Mouse (Mus musculus) right cerebral cortex, postnatal 4 days (tissue): ENCODE measurements at regions not wholly inside any gene's neighbourhood (a gene's known extent, or its start where the extent isn't known, plus 50 kb on each side); places are given as distances from the start of the nearest gene placed in this dataset.
"Not testable (repeated sequence)": the region's sequence is repeated elsewhere in the genome, so short reads cannot be mapped to it uniquely, and the experiment has no call there.

Experiments
- DNase-seq: peaks from one replicate; pipeline ENCODE4 v3.0.0-alpha.2; 2022

DNA sequence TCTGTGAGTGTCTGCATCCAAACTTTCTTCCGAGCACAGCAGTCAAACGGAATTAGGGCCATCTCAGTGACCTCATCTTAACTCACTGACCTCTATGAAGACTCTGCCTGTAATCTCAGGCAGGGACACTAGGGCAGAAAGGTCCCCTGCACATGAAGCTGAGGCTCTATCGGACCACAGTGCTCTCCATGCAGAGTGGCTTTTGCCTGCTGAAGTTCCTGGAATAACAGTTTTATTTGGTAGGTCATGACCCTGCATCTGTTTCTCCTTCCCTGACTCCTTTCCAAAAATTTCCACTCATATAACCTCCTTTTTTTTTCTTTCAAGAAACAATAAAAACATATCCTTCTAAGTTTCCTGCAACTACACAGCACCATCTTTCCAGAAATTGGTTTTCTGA, 136.9 kb upstream of the Klf3 start:
- DNase-seq, result no peak

DNA sequence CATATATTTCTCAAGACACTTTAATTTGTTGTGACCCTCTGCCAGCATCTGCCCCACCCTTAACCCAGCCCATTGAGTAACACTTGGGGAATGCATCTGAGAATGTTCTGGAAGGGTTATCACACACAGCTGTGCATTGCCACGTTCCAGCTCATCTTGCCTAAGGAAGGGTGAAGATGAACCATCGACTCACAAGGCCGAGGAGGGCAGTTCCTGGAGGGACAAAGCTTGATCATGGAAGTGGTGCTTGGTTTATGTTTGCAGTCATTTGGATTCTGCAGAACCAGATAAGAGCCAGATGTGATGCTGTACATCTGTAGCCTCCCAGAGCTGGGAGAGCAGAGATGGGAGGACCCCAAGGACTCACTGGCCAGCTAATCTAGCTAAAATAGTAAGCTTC, 136.1 kb upstream of the Klf3 start:
- DNase-seq, result no peak

DNA sequence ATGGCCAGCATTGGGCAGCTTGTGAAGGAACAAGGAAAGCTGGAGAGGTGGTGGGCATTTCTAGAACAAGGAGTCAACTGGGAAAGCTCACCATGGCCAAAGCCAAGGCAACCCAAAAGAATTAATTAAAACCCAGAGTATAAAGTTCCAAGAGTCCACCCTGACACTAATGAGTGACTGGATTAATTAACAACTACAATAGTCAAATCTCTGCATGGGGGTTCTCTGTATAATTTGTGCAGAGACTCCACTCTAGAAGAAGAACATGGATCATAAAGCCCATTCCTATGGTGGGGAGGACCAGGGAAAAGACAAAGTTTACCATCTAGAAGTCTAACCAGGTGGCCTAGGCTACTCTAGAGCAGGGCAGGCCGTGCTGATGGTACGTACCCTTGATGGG, 129.3 kb upstream of the Klf3 start:
- DNase-seq, result no peak

DNA sequence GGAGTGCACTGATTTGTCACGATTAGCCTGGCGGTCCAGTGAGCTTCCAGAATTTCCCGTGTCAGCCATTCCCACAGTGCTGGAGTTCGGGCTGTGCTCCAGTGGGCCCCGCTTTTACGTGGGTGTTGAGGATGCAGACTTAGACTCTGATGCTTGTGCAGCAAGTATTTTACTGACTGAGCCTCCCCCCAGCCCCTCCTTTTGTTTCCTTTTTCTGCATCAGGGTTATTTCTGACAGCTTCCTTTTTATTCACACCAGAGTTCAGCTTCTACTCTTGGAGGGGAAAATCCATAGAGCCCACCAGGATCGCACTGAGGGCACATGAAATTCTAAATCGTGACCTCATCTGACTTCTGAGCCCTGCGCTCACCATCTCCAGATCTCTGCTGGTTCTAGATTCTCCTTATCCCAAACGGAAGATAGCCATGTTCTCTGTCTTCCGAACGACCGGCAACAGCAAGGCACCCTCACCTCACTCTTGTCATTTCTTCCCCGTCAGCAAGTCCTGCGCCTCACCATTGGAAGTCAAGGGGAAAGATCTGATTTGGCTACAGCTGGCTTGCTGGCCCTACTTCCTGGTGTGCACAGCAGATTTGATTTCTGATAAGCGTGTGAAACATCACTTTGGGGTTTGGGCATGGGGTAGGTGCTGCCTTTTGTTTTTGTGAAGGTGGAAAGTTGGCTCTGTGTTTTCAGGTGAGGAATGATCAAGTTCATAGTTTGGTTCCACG, 126.8 kb upstream of the Klf3 start:
- no peak for DNase-seq

DNA sequence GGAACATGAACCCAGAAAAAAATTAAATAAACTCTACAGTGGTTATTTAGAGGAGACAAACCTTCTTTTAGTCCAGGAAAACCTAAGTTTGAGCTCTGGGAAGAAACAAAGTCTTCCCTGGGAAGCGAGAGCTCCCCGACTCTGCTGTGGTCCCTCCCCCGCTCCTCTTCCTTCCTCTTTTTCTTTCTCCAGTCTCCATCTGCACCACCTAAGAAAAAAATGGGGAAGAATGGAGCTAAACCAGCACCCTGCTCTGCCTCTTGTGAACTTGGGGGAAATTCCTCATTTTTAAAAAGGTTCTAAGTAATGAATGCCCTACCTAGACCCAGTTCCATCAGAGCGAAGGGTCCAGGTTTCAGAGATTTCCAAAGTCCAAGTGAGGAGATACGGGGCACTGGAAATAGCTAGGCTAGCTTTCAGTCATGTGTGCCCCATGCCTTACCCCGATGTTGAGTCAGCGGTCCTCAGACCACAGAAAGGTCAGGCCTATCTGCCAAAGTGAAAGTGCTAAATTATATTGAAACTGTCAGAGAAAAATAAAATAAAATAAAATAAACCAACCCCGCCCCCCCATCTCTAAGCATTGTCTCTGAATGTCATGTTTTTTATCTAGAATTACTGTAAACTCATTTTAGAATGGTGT, 126.1 kb upstream of the Klf3 start:
- DNase-seq, result no peak

DNA sequence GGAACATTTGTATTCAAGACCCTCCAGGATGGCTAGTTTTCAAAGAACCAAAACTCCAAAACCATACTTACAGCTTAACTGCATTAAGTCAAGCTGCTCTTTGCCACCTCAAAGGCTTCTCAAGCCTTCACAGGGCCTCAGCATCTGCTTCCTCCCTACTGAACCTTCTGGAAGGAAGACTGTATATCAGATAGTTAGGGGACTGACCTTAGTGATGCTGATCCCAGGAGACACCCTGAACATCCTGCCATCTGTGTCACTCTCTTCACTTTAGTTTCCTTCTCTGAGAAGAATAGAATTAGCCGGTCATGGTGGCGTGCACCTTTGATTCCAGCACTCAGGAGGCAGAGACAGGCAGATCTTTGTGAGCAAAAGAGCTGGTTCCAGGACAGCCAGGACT, 124.5 kb upstream of the Klf3 start:
- DNase-seq, result no peak

DNA sequence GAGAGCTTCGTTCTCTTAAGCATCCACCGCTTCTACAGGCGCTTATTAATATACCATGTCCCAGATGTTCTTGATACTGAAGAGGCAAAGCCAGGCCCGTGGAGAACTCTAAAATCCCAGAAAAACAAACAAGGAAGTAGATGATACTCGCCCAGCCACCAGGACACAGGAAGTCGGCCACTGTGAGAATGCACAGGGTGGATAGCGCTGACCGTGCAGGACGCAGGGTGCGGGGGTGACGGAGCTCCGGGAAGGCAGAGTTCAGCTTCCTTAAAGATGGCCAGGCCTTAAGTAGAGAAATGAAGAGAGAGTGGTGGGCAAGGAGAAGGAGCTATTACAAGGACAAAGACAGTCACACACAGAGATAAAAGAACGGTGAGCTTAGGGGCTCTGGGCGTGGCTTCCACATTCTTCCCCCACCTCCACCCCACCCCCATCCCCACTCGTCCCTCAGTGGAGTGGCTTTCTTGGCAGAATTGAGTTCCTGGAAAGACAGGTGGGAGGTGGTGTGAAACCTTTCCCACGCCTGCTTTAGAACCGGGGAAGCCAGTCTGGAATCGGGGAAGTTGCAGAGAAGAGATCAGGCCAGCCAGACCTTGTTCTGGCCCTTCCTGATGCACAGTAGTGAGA, 123.1 kb upstream of the Klf3 start:
- no peak for DNase-seq

DNA sequence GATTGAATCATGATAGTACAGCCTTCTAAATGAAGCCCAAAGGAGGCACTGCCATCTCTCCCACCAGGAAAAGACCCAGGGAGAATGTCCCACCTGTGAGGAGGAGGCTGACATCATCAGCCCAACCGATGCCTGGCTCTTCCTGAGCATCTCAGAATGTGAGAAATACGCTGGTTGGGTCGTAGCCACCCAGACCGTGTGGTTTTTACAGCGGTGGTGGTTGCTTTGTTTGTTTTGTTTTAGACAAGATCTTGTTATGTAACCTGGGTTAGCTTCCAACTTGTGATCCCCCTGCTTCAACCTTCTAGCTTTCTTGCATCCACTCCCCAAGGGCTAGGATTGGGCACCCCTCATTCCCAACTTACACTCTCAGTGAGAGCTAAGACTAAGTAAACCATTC, 122.0 kb upstream of the Klf3 start:
- no peak for DNase-seq

DNA sequence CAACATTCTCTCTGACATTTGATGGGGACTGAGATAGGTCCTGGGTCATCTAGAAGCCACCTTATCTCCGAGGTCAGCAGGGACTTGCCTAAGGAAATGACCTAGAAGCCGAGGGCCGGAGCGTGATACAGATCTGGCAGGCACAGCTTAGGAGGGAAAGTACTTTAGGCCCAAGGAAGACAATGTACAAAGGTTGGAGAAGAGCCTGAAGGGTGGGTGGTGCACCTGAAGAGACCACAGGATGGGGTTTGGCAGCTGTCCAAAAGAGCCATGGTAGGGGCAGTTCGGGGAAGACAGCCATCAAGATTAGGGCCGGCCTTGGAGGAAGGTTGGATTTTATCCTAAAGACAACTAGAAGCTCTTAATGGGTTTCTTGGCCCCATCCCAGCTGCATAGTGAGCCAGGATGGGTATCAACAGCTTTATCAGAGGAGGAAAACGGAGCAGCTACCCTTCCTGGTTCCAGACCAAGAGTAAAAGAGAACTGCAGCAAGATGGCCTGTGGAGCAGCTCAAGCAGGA, 120.8 kb upstream of the Klf3 start:
- no peak for DNase-seq

DNA sequence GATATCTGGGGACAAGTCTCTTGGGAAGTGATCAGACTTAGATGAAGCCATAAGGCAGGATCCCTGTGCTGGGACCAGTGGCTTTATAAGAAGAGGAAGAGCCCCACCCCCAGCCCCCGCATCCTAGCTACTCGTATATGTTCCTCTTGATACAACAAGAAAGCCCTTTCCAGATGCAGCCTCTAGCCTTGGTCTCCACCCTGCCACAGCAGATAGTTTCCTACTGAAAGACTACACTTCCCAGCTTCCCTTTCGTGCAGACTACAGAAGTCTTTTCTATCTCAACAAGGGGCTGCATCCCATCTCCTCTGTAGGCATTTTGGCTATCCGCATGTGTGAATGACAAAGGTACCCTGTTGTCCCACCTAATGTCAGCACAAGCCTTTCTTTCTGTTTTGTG, 119.8 kb upstream of the Klf3 start:
- no peak for DNase-seq

DNA sequence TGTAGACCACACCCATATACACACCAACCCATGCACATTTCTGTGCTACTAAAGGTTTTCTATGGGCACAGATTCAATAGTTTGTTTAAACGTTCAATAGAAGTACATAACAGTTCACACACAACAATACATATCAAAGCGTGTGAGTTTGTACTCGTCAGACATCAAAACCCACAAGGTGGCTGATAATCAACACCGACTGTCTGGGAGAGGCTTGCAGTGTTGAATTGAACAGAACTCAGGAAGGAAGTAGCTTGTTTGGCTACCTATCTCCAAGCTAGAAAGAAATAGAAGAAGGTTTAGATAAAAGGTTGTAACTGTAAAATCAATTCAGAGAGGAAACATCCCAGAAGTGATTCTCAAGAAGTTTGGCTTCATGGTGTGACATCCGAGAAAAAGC, 118.9 kb upstream of the Klf3 start:
- no peak for DNase-seq

DNA sequence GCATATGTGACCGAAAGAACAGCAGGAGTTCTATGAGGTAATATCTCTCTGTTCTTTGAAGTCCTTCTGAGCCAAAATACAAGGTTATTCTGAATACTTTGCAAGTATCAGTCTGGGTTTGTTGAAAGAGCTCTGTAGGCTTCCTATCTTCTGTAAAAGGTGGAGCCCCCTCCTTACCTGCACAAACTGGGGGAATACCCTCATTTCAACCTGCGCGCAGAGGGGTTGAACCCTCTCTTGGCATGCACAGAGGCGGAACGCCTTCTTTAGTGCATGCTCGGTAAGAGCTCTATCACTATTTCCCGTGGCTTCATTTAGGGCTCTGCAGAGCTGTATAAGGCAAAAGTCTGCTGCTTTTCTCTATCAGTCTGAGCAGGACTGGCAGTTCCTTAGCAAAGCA, 113.0 kb upstream of the Klf3 start:
- DNase-seq, result no peak

DNA sequence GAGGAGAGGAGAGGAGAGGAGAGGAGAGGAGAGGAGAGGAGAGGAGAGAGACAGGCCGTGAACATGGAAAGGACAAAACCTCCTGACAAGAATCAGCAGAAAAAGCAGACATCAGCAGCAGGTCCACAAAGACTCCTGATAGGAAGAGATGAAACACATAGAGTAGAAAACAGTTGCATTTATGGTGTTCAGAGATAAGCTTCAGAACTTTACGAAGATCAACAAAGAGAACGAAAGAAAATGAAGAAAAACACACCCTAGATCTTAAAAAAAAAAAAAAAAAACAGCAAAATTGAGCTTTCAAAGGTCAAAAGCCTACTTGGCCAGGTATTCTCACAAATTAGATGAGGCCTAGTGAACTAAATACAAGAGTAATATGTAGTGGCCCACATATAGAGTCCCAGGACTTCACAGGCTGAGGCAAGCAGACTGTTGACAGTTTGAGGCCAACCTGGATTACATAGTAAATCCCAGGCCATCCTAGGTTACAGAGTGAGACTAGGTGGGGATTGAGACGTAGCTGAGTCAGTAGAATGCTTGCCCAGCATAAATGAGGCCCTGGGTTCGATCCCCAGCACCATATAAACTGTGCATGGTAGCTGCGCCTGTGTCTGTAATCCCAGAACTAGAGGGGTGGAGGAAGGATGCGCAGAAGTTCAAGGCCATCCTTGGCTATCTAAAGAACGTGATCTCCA, 111.6 kb upstream of the Klf3 start:
- no peak for DNase-seq

DNA sequence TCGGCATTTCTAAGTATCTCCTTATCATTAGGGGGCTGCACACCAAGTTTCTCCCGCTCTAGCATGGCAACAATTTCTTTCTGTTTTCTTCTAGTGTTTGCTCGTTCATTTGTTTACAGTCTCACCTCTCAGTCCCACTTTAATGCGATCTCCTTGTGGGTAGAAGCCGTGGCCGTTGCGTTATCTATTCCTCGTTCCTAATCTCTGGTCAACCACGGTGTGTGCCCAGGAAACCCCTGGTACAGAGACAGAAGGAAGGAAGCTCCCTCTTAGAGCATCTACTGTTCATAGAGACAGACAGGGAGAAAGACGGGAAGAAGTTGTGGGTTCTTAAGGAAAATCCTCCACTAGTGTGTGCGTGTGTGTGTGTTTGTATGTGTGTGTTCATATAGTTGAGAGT, 110.9 kb upstream of the Klf3 start:
- no peak for DNase-seq

DNA sequence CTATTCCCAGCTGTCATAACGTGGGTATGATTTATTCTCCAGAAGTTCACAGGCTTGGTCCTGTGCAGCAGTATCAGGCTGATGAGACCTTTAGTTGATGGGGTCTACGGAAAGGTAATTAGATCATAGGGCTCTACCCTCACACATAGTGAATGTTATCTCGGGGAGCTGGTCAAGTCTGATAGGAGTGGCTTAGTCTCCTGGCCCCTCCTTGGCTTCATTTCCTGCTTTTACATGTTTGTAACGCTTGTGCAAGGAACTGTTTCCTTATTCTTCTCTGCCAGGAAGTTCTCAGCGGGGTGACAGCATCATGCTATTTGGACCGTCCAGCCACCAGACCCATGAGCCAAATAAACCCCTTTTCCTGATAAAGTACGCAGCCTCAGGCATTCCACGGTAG, 109.6 kb upstream of the Klf3 start:
- no peak for DNase-seq

DNA sequence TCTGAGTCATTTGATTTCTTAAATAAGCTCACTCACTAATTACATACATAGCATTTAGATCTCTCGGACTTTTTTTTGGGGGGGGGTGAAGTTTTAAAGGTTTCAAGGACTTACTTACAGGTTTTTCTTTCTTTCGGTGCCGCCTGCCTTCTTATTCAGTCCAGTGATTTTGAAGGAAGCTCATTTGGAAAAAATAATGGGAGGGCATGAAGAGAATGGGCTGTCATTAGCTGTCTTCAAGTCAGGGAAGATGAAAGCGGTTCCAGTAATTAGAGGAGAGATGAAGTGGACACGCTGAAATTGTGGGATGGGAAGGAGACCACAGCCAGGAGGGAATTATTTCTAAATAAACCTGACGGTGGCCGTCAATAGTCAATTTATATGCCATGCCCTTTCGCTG, 108.6 kb upstream of the Klf3 start:
- no peak for DNase-seq

DNA sequence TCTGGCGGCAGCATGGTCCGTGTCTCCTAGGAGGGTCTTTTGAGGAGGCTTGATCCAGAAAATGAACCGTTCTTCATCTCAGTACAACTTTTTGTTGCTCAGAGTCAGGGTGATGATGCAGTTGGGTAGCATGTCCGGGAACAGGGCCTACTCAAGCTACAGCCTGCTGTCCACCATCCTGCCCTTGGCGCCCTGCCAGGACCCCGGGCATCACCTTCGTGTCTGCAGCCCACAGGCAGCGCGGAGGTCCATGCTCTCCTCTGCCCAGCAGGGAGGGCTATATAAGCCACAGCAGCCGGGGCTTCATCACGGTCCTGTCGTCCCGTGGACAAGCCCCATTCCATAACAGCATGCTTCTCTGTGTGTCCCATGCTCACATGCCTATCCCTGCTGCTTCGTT, 107.1 kb upstream of the Klf3 start:
- DNase-seq, result no peak

DNA sequence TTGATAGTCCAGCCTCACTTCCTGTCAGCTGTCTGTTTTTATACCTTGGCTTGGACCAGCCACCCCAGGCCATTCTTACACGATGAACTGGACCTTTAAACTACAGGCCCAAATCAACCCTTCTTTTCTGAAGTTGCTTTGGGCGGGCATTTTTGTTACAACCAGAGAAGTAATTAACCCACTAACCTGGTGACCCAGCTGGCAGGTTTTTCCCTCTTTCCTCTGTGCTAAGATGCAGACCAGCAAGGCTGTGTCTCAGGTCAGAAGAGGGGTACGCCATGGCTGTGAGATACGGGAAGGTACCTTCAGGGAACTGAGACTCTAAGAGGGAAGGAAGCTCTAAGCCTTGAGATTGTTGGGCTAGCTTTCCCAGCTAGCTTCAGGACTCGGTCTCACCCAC, 105.7 kb upstream of the Klf3 start:
- DNase-seq, result no peak

DNA sequence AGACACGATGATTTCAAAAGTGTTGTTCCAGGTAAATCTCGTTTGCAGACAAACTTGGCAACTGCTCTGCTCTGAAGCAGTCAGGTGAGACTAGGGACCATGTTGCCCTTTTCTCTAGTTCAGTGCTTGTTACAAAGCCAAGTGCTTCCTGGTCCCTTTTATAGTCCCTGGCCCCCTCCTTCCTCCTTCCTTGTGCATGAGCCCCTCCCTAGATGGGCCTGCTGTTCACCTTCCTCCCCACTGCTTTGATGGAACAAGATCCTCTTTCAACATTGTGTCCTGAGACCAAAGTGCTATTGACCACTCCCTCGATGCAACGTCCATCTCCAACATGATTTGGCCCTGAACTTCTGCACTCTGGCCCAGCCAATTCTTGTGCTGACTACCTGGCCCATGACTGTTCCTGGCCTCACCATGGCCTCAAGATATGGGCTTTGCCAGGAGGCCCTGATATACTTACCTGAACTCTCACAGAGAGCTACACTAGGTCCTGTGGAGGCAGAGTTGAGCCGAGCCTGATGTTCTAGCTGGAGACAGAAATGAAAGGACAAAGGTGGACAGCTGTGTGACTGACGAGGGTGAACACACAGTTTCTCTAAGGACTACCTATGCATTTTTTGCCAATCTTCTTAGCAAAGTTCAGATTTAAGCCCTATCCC, 104.6 kb upstream of the Klf3 start:
- no peak for DNase-seq

DNA sequence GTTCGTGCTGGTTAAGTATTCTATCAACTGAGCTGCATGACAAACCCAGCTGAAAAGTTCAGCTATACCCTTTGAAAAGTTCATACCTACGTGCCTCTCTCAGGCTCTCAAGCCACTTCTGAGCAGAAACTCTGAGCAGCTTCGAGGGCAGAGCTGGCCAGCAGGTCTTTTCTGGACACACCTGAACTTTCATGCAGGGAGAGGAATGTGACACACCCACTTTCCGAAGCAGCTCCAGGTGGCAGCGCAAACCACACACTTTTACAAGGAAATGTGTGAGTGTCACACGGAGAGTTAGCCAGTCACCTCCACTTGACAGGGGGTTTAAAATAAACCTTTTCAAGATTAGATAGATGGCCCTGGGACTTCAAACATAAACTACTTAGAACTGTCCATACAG, 103.2 kb upstream of the Klf3 start:
- no peak for DNase-seq

DNA sequence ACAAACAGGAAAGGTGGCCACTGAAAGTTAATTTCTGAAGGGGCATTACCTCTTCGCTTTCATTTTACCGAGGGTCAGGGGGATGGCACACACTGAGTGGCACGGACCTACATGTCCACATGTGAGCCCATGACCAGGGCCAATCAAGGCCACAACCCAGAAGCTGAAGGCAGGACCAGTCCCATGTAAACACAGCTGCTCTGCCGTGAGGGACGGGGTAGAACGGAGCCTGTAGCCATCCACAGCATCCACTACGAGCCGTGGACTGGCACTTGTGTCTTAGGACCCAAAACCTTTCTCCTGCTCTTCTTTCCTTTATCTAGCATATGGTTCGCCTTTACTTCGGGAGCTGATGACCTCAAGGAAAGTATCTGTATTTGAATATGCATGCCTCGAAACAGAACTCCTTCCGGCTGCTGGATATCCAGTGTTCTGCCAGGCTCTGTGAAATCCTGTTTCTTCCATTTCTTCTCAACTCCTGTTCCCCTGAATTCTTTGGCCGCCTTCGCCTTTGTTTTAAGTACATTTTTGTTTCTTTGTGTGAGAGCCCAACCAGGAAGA, 101.9 kb upstream of the Klf3 start:
- DNase-seq, result peak; percentile 11

DNA sequence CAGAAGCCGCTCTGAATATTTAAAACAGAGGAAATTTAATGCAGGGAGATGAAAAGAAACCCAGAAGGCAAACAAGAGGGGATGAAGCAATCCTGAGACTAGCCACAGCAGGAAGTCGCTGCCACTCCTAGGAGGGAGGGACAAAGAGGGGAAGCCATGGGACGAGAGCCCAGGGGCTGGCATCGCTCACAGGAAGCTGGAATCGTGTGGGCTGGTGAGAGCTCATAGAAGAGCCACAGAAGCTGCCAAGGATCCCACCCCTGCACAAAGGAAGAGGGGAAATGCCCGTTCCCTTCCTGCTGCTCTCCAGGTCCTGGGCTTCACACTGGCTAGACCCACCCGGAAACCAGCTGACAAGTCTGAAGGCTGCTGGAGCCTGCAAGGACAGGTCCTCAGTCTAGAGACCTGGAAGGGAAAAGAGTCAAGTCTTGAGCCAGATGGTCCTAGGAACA, 101.4 kb upstream of the Klf3 start:
- peak; percentile 64 for DNase-seq

DNA sequence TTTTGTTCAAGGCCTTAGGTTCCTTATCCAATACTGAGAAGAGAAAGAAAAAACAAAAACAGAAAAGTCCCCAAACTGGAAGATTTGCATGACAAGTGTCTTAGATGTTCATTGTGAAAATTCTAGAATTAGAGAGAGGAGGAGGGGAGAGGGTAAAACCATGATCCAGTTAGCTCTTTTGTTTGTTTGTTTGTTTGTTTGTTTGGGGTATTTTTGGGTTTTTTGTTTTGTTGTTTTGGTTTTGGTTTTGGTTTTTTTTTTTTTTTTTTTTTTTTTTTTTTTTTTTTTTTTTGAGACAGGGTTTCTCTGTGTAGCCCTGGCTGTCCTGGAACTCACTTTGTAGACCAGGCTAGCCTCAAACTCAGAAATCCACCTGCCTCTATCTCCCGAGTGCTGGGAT, 100.8 kb upstream of the Klf3 start:
- not testable (repeated sequence) for DNase-seq
